Mouse (Mus musculus) adrenal gland, postnatal 36 days (tissue): ENCODE results near the gene Unkl. TPM values are rescaled to one million over a fixed set of nuclear protein-coding genes. Genes with fewer than 3 reads are reported as not detected.

ENCODE experiments used
- DNase-seq, 2 experiments: peaks; one replicate each; pipeline ENCODE4 v3.0.0; 2021; ENCODE audit warnings: mixed read lengths in 1 of 2
- microRNA-seq: library from miRNA; unstranded; fragments of <30 nt; microRNA quantifications from one replicate; pipeline ENCODE4 v1.2.0, GENCODE M21; 2021
- total RNA-seq, 2 experiments: library from RNA; stranded (reverse); gene quantifications; 2 replicates each; pipeline ENCODE4 v1.2.3; 2021

The Unkl gene
- total RNA-seq, 2 experiments from 2014 or later: 16.5 to 17.6 TPM

DNA sequence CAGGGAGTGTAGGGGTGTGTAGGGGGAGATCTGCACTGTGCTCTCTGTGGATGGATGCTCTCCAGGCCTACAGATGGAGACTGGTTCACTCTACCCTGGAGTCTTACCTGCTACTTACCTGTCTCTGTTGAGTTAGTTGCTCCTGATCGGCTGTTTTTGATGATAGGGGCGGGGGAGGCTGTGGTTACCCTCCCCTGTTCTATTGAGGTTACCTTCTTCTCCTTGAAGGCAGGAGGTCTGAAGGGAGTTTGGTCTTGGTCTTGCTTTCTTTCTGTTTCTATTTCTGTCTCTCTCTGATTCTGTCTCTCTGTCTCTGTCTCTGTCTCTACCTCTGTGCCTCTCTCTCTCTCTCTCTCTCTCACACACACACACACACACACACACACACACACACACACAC lies 66.9 kb downstream of the Unkl start:
- no peak for DNase-seq

DNA sequence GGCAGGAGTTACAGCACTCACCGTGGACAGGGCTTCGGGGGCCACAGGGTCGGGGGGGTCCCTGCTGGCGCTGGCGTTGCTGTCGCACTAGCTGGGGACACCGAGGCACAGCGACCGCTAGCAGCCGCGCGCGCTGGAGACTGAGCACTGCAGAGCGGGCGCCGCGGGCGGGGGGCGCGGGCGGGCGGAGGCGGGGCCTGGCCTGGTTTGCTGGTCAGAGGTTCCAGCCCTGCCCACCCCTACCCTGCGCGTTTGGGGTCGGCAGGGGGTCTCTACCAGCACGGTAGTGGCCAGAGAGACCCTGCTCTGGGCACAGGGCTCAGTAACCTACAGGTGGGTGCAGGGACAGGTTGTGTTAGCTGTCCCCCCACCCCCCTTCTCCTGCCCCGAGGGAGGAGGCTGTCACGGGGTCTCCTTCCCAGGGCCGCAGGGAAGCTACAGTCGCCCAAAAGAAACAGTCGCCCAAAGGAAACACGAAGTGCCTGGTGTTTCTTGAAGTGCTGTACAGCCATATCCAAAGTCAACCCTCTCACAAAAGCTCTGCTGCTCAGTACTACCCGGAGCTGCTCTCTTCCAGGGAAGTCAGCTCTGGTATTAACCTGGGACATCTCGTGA lies 68.0 kb downstream of the Unkl start, which contains the start of gene Baiap3:
TSS of gene Baiap3 (minus strand) at position 225 of the 615 bp plus-strand sequence.
- peak in 1 of 2 experiments; percentile 35 for DNase-seq

- DNase-seq: no peak
Measured at GRCm38 (mm10) chr17:25257804-25258261, 69.6 kb downstream of the Unkl start.

- peak; percentile 77 to 80 for DNase-seq
Measured at GRCm38 (mm10) chr17:25264453-25264852, 76.3 kb downstream of the Unkl start.

DNA sequence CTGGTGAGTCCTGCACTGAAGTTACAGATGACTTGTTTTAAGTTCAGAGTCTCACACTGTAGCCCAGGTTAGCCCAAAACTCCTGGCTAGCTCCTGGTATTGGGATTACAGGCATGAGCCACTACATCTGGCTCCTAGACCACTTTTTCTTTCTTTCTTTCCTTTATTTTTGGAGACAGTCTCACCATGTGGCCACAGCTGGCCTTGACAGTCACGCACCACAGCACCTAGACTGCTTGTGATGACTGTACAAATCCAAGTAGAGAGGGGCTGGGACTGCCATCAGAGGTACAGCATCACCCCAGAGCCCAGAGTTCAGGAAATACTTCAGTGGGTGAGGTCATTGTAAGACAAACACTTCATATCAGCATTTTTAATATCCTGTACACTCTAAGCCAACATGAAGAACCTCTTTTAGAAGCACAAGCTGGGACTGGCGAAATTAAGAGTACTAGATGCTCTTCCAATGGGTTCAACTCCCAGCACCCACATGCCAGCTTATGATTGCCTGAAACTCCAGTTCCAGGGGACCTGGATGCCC lies 82.7 kb downstream of the Unkl start:
- no peak for DNase-seq

GRCm38 (mm10) chr17:25272326-25272725 lies 84.1 kb downstream of the Unkl start:
- DNase-seq: no peak

- DNase-seq: peak; percentile 88 to 89
Measured at GRCm38 (mm10) chr17:25272951-25273705, 84.9 kb downstream of the Unkl start.

DNA sequence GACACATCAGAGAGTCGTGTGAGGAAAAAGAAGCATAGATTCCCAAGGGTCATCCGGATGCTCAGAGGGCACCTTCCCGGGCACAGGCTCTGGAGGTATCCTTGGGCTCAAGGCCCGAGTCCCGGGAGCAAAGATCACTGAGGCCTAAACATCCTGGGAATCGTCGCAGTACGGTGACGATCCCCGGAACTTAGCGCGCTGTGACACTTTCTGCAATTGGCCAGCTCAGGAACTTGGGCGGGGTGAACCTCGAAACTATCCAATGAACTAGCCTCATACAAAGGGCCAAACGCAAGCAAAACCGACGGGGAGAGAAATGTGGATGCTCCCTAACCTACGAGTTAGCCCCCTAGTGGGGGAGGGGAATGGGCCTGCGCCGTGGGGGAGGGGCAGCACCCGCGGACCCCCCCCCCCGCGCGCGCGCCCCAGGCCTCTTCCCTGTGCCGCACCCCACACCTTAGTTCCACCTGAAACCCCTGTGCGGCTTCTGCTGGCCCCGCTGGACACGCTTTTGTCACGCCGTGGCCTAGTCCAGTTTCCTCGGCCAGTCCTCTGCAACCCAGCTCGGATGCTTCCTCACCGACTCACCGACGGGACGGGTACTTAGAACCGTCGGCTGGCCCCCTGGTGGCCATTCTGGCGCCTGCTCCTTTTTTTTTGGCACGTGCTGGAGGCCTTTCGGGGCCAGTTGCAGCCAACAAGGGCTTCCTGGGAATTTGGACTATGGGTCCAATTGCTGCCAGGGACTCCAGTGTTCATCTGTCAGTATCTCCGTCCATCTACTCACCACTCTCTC lies 85.7 kb downstream of the Unkl start:
- peak; percentile 92 for DNase-seq

DNA sequence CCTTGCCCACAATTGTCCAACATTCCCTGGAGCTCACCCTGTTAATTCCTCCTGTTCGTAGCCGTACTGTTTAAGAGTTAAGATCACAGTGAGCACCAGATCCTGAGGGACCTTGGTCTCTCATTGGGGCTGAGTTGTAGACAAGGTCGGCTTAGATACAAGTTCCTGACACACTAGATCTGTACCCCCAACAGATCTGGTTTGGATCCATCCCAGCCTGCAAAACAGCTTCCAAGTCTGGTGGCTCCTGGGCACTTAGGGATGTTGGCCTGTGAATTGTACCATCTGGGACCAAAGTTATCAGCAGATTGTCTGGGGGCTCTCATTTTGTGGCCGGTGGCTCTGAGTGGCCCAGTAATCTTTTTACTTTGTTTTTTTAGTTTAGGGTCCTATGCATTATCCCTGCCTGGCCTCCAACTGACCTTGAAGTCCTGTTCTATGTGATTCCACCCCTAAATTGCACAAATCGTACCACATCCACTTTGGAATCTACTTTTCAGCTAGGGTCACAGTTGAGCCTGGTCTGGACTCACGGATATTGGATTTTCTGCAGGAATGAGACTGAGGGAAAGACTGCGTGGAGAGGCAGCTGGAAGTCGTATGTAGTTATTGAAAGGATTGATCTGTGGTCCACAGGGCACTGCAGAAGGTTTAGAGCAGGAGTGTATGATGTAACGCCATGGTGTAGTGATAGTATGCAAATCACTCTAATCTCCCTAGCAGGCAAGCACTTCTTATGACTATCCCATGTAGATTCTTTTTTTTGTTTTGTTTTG lies 86.6 kb downstream of the Unkl start, which contains the start of gene Ube2i:
TSS of gene Ube2i (minus strand) at position 52 of the 776 bp plus-strand sequence.
- no peak for DNase-seq

- no peak for DNase-seq
Measured at GRCm38 (mm10) chr17:25275833-25276232, 87.6 kb downstream of the Unkl start.

GRCm38 (mm10) chr17:25282133-25282532 lies 93.9 kb downstream of the Unkl start:
- DNase-seq: peak; percentile 59 to 66

Small RNA genes within 50 kb of the gene (microRNA-seq; reads per million reads assigned to microRNA genes)
- gene Mir3547: 10.5 reads per million, percentile 25 among the genes with 10 or more reads in this experiment

Other genes starting within 250 kb of the Unkl start
- 10 to 100 TPM; 25.1 to 26.4 TPM for gene Jpt2, start 227.7 kb upstream of the Unkl start, total RNA-seq
- 10 to 100 TPM; 18.8 to 21.5 TPM for gene Cramp1l, start 172.6 kb upstream of the Unkl start, total RNA-seq
- 10 to 100 TPM; 18.9 to 32.1 TPM for gene Ift140, start 172.3 kb upstream of the Unkl start, total RNA-seq
- 10 to 100 TPM; 31.4 to 39.7 TPM for gene Tmem204, start 104.8 kb upstream of the Unkl start, total RNA-seq
- gene Telo2, start 72.4 kb upstream of the Unkl start, total RNA-seq: 10 to 100 TPM; 19.7 to 22.4 TPM
- gene Ptx4, start 67.6 kb upstream of the Unkl start, total RNA-seq: not detected
- 10 to 100 TPM; 42.0 to 43.8 TPM for gene Clcn7, start 55.0 kb upstream of the Unkl start, total RNA-seq
- not detected for gene Ccdc154, start 25.9 kb upstream of the Unkl start, total RNA-seq
- gene Gm38655, start 12.9 kb upstream of the Unkl start, total RNA-seq: under 1 TPM in 1 of 2 experiments, not detected in 1; 0.43 TPM
- gene BC003965, start 3.8 kb upstream of the Unkl start, total RNA-seq: 10 to 100 TPM; 18.7 to 20.7 TPM
- 10 to 100 TPM; 41.2 to 43.2 TPM for gene Gnptg, start 51.7 kb downstream of the Unkl start, total RNA-seq
- 10 to 100 TPM; 23.1 to 29.0 TPM for gene Tsr3, start 51.8 kb downstream of the Unkl start, total RNA-seq
- gene Baiap3, start 68.0 kb downstream of the Unkl start, total RNA-seq: 10 to 100 TPM in 1 of 2 experiments, 1 to 10 TPM in 1; 6.9 to 10.7 TPM
- gene Ube2i, start 86.2 kb downstream of the Unkl start, total RNA-seq: 100 to 1,000 TPM; 242 to 248 TPM
- under 1 TPM; 0.30 to 0.43 TPM for gene Prss34, start 110.0 kb downstream of the Unkl start, total RNA-seq
- not detected for gene Prss28, start 120.2 kb downstream of the Unkl start, total RNA-seq
- not detected for gene Prss29, start 130.3 kb downstream of the Unkl start, total RNA-seq
- 1 to 10 TPM in 1 of 2 experiments, under 1 TPM in 1; 0.63 to 1.2 TPM for gene Tpsab1, start 157.2 kb downstream of the Unkl start, total RNA-seq
- 1 to 10 TPM; 2.8 to 3.2 TPM for gene Tpsb2, start 177.9 kb downstream of the Unkl start, total RNA-seq
- gene Tpsg1, start 180.9 kb downstream of the Unkl start, total RNA-seq: not detected
- 10 to 100 TPM; 58.7 to 97.3 TPM for gene Cacna1h, start 245.4 kb downstream of the Unkl start, total RNA-seq